Mouse (Mus musculus): ENCODE results near the gene 4930590J08Rik. TPM values are rescaled to one million over a fixed set of nuclear protein-coding genes. Genes with fewer than 3 reads are reported as not detected.

The 4930590J08Rik gene
- polyA plus RNA-seq, 1 experiment from 2014 or later: 0.93 TPM

GRCm38 (mm10) chr6:91978371-91979300 lies 76.0 kb downstream of the 4930590J08Rik start, which contains the start of gene Fgd5:
Fgd5 (plus strand) TSS chr6:91978878.
- WGBS: under 1% methylated on average over 51 of the region's 62 CpGs
- H3K4me3 ChIP-seq (ENCODE audit: low read depth, low read length): peak within 1 kb of the TSS; percentile 56
- H3K27me3 ChIP-seq (ENCODE audit: control insufficient read depth, insufficient read depth, low read length): peaks cover 15% of the 10 kb centered on the region
- H3K9me3 ChIP-seq (ENCODE audit: control insufficient read depth, low read length): no peaks in the 10 kb centered on the region
- peaks cover 4% of the 10 kb centered on the region; the same call in 1 of the 2 replicates for H3K4me1 ChIP-seq (ENCODE audit: control insufficient read depth, insufficient read depth, low read length)
- peak; percentile 68 for DNase-seq (ENCODE audit: low spot score)
- H3K4me2 ChIP-seq (ENCODE audit: low read depth): peak within 1 kb of the TSS; percentile 93
- no peaks in the 10 kb centered on the region for H3K36me3 ChIP-seq (ENCODE audit: control insufficient read depth, insufficient read depth, low read length)
- 0 out of 2 replicates have a peak within 1 kb of the TSS, but pooled peaks have one; percentile 27 for H3K27ac ChIP-seq (ENCODE audit: low read depth, low read length)
- H3K9ac ChIP-seq (ENCODE audit: low read length): peak within 1 kb of the TSS; percentile 61
- ATAC-seq (ENCODE audit: insufficient read depth, low FRiP score, low TSS enrichment): peak; percentile 68

- Histone ChIP-seq H3K27ac (ENCODE audit: low read depth, low read length) (no peak overlapping the region), H3K4me1 (ENCODE audit: control insufficient read depth, insufficient read depth, low read length) (peaks cover 4% of the 10 kb centered on the region; the same call in 1 of the 2 replicates), H3K9me3 (ENCODE audit: control insufficient read depth, low read length) (no peaks in the 10 kb centered on the region), H3K27me3 (ENCODE audit: control insufficient read depth, insufficient read depth, low read length) (peaks cover 15% of the 10 kb centered on the region), H3K4me3 (ENCODE audit: low read depth, low read length) (peak overlapping the region; percentile 56), H3K36me3 (ENCODE audit: control insufficient read depth, insufficient read depth, low read length) (no peaks in the 10 kb centered on the region), H3K9ac (ENCODE audit: low read length) (peak overlapping the region; percentile 61), H3K4me2 (ENCODE audit: low read depth) (peak overlapping the region; percentile 93)
- DNase-seq (ENCODE audit: low spot score): no peak
- WGBS: 10% methylated on average over 23 of the region's 23 CpGs
- ATAC-seq (ENCODE audit: insufficient read depth, low FRiP score, low TSS enrichment): no peak
These were observed 76.8 kb downstream of the 4930590J08Rik start for GRCm38 (mm10) chr6:91979301-91979996.

GRCm38 (mm10) chr6:91980011-91980410 lies 77.4 kb downstream of the 4930590J08Rik start:
- no peaks in the 10 kb centered on the region for H3K36me3 ChIP-seq (ENCODE audit: control insufficient read depth, insufficient read depth, low read length)
- H3K4me3 ChIP-seq (ENCODE audit: low read depth, low read length): no peak overlapping the region
- H3K27ac ChIP-seq (ENCODE audit: low read depth, low read length): no peak overlapping the region
- ATAC-seq (ENCODE audit: insufficient read depth, low FRiP score, low TSS enrichment) (no peak), DNase-seq (ENCODE audit: low spot score) (no peak)
- no peaks in the 10 kb centered on the region for H3K9me3 ChIP-seq (ENCODE audit: control insufficient read depth, low read length)
- H3K27me3 ChIP-seq (ENCODE audit: control insufficient read depth, insufficient read depth, low read length): peaks cover 15% of the 10 kb centered on the region
- 52% methylated on average over 3 of the region's 3 CpGs for whole genome bisulfite sequencing
- H3K9ac ChIP-seq (ENCODE audit: low read length): no peak overlapping the region
- H3K4me2 ChIP-seq (ENCODE audit: low read depth): no peak overlapping the region
- peaks cover 4% of the 10 kb centered on the region; the same call in 1 of the 2 replicates for H3K4me1 ChIP-seq (ENCODE audit: control insufficient read depth, insufficient read depth, low read length)

GRCm38 (mm10) chr6:91990101-91990500 lies 87.5 kb downstream of the 4930590J08Rik start:
- H3K36me3 ChIP-seq (ENCODE audit: control insufficient read depth, insufficient read depth, low read length): no peaks in the 10 kb centered on the region
- 96% methylated on average over 8 of the region's 8 CpGs for WGBS
- no peak overlapping the region for H3K9ac ChIP-seq (ENCODE audit: low read length)
- no peak overlapping the region for H3K4me3 ChIP-seq (ENCODE audit: low read depth, low read length)
- H3K27me3 ChIP-seq (ENCODE audit: control insufficient read depth, insufficient read depth, low read length): no peaks in the 10 kb centered on the region
- no peak for ATAC-seq (ENCODE audit: insufficient read depth, low FRiP score, low TSS enrichment)
- no peak for DNase-seq (ENCODE audit: low spot score)
- no peaks in the 10 kb centered on the region for H3K9me3 ChIP-seq (ENCODE audit: control insufficient read depth, low read length)
- H3K4me1 ChIP-seq (ENCODE audit: control insufficient read depth, insufficient read depth, low read length): no peaks in the 10 kb centered on the region
- H3K4me2 ChIP-seq (ENCODE audit: low read depth): no peak overlapping the region
- H3K27ac ChIP-seq (ENCODE audit: low read depth, low read length): no peak overlapping the region

GRCm38 (mm10) chr6:91992823-91993222 lies 90.2 kb downstream of the 4930590J08Rik start:
- Histone ChIP-seq H3K27ac (ENCODE audit: low read depth, low read length) (no peak overlapping the region), H3K4me1 (ENCODE audit: control insufficient read depth, insufficient read depth, low read length) (no peaks in the 10 kb centered on the region), H3K9me3 (ENCODE audit: control insufficient read depth, low read length) (no peaks in the 10 kb centered on the region), H3K9ac (ENCODE audit: low read length) (no peak overlapping the region), H3K36me3 (ENCODE audit: control insufficient read depth, insufficient read depth, low read length) (no peaks in the 10 kb centered on the region), H3K4me3 (ENCODE audit: low read depth, low read length) (no peak overlapping the region), H3K4me2 (ENCODE audit: low read depth) (no peak overlapping the region), H3K27me3 (ENCODE audit: control insufficient read depth, insufficient read depth, low read length) (no peaks in the 10 kb centered on the region)
- WGBS: 85% methylated on average over 2 of the region's 2 CpGs
- no peak for DNase-seq (ENCODE audit: low spot score)
- ATAC-seq (ENCODE audit: insufficient read depth, low FRiP score, low TSS enrichment): no peak

GRCm38 (mm10) chr6:91993795-91994505 lies 91.3 kb downstream of the 4930590J08Rik start:
- DNase-seq (ENCODE audit: low spot score) (no peak), ATAC-seq (ENCODE audit: insufficient read depth, low FRiP score, low TSS enrichment) (no peak)
- Histone ChIP-seq H3K4me1 (ENCODE audit: control insufficient read depth, insufficient read depth, low read length) (no peaks in the 10 kb centered on the region), H3K4me2 (ENCODE audit: low read depth) (no peak overlapping the region), H3K9me3 (ENCODE audit: control insufficient read depth, low read length) (no peaks in the 10 kb centered on the region), H3K27me3 (ENCODE audit: control insufficient read depth, insufficient read depth, low read length) (no peaks in the 10 kb centered on the region), H3K4me3 (ENCODE audit: low read depth, low read length) (no peak overlapping the region), H3K9ac (ENCODE audit: low read length) (no peak overlapping the region), H3K27ac (ENCODE audit: low read depth, low read length) (no peak overlapping the region), H3K36me3 (ENCODE audit: control insufficient read depth, insufficient read depth, low read length) (no peaks in the 10 kb centered on the region)
- WGBS: 76% methylated on average over 8 of the region's 8 CpGs

GRCm38 (mm10) chr6:91996072-91996471 lies 93.5 kb downstream of the 4930590J08Rik start:
- ATAC-seq (ENCODE audit: insufficient read depth, low FRiP score, low TSS enrichment) (no peak), DNase-seq (ENCODE audit: low spot score) (no peak)
- Histone ChIP-seq H3K4me3 (ENCODE audit: low read depth, low read length) (no peak overlapping the region), H3K4me2 (ENCODE audit: low read depth) (no peak overlapping the region), H3K9ac (ENCODE audit: low read length) (no peak overlapping the region), H3K36me3 (ENCODE audit: control insufficient read depth, insufficient read depth, low read length) (no peaks in the 10 kb centered on the region), H3K4me1 (ENCODE audit: control insufficient read depth, insufficient read depth, low read length) (no peaks in the 10 kb centered on the region), H3K27me3 (ENCODE audit: control insufficient read depth, insufficient read depth, low read length) (no peaks in the 10 kb centered on the region), H3K27ac (ENCODE audit: low read depth, low read length) (no peak overlapping the region), H3K9me3 (ENCODE audit: control insufficient read depth, low read length) (no peaks in the 10 kb centered on the region)
- 54% methylated on average over 8 of the region's 8 CpGs for WGBS

Data from neural tube, embryonic 11.5 days (tissue).